Mouse (Mus musculus) left cerebral cortex, postnatal 25 days (tissue): ENCODE measurements at regions not wholly inside any gene's neighbourhood (a gene's known extent, or its start where the extent isn't known, plus 50 kb on each side); places are given as distances from the start of the nearest gene placed in this dataset.
A peak's percentile ranks its signal among the peaks of the same experiment; 100 is the strongest.

ENCODE experiments used
- DNase-seq, 2 experiments: peaks; one replicate each; pipeline ENCODE4 v3.0.0; 2022; ENCODE audit warnings: low spot score in 2 of 2, mixed read lengths in 1 of 2
- intact Hi-C: fragments of 180-260 bp; cut with DNase I; formaldehyde crosslinking; loops from one replicate; pipeline ENCODE4 v1.15.1; 2025

DNA sequence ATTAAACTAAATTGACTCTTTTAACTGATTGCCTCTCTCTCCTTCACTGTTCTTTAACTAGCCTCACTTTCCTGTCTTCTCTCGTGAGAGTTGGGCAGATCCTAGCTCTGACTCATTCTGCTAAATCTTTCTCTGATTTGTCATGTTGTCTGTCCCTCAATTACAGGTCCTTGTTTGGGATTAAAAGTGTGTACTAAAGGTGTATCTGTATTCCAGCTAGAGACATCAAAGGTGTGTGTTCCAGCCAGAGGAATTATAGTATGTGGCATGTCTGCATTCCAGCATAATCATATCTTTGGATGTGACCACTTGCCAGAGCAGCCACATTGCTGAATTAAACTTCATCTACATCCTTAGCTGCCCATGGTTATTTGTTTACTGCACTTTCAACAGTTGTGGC, 167.5 kb upstream of the Fam83b start:
- no peak for DNase-seq
- intact Hi-C loops, result no loop called here

DNA sequence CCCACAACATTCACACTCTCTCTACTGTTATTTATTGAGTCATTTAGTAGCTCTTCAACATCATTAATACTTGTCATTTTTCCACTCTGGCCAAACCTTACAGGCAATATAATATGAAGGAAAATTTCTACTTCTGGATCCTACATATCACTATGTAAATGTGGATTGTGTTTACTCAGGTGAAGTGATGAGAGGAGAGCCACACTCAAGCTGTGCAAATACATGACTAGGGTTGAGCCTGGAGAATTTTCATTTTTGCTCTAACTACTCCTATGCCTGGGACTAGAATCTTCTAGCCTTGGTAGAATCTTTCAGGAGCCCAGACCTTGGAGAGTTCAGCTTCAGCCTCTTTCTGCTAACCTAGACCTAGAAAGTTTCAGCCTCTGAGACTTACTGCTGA, 166.9 kb upstream of the Fam83b start:
- intact Hi-C loops, result no loop called here
- DNase-seq, result no peak

DNA sequence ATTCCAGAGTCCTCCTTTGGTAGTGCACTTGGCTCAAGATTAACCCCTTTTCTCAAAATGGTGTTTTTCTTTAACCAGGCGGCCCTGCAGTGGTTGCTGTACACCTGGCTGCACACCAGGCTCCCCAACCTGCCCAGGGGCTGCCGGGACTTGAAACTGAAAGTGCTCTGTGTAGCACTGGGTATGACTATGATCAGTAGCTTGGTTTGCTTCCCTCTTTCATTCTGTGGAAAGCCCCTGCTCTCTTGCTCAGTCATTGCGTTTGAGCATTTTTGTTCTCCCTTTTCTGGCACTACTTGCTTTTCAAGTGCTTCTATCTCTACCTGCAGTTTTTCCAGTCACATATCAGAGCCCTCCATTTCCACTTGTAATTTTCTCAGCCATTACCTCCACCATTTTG, 156.0 kb upstream of the Fam83b start:
- DNase-seq, result no peak
- intact Hi-C loops, result no loop called here

DNA sequence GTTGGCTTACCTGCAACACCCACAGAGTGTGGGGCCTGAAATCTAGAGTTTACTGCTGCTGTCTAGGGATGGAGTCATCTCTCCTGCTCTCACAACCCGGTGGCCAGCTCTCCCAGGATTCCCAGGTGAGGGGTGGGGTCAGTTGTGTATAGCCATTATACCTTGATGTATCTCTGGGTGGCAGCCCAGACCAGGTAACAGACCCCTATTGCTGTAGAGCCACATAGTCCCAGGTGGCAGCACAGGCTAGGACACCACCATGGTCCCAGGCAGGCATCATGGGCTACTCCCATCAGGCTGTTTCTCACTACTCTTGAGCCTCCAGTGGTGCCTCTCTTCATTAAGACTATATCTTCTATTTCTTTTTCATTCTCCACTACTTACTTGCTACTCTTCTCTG, 148.9 kb upstream of the Fam83b start:
- intact Hi-C loops, result no loop called here
- no peak for DNase-seq

DNA sequence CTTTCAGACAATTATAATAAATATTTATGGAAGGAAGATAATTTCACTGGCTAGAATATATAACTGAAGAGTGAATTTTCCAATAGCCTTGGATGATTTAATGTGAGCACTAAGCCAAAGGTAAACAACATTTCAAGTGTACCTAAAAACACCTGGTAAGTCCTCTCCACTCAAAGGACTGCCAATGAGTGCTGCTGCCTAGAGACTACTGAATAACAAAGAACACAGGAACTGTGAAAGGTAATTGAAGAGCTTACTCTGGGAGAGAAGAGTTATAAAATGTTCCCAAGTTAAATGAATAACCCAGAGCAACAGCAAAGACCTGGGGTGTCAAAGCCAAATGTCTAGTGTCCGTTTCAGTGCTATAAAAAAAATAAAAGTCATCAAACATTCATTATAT, 139.5 kb upstream of the Fam83b start:
- no peak for DNase-seq
- intact Hi-C loops, result no loop called here

DNA sequence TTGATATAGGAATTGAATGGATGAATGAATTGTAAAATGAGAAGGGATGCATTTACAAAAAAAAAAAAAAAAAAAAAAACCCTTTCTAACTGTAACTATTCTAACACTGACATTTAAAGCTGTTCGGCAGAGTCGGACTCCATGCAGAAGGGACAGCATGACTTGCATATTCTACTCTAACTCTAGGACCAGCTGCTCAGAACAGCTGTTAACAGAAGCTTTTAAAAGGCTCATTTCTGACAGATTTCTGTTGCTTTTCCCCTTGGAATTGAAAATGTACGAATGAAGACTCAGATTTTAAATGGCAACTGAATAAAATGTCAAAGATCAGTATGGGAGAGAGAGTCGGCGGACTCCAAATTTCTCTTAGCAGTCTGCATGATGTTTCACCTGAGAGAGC, 138.9 kb upstream of the Fam83b start:
- intact Hi-C loops, result no loop called here
- peak; percentile 21 to 28 for DNase-seq

DNA sequence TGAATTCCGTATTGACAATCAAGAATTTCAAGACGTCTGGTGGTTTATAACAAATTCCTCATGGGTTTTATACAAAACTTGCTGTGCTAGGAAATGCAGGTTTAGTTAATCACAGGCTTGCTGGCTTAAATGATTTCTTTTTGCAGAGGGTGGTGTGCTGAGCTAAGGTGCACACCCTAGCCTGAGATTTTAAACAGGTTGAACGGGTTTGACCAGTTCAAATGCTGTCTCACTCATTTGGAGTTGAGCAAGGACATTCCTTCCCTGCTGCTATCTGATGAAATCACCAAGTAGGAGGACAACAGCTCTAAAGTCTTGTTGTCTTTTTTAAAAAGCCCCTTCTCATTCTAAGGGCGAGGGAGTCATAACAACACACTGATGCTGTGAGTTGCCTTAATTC, 128.6 kb upstream of the Fam83b start:
- no peak for DNase-seq
- intact Hi-C loops, result no loop called here

DNA sequence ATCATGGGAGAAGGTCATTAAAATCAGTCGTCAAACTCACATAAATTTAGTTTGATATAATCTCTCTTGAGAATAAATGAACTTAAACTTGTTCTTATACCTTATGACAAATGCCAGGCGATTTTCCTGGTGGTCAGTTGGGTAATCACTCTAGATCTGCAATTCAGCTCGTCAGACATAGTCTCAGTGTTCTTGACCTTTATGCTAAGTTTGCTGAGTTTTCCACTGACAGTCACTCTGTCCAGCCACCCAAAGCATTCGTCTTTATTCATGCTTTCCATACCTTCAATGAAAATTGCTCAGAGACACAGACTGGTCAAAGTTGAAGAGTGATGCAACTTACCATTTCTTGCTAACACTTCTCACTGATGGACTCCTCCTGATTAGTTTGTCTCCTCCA, 126.1 kb upstream of the Fam83b start:
- DNase-seq, result no peak
- intact Hi-C loops, result no loop called here

DNA sequence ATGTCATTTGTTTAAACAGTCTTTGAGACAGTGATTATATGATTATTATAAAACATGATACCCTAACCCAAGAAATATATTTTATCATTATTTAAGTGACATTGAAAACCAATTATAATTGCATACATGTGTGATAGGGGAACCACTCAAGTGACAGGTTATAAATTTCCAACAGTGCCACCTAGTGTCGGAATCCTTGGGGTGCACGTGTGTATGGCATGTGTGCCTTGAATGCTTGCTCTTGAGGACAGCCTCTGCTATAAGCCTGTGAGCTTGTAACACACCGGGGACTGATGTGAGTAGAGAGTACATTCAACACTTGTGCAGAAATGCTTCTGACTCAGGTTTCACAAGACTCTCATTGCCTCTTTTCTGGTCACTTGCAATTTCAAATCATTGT, 93.9 kb upstream of the Fam83b start:
- intact Hi-C loops, result loop anchor here (2.0 to 10.0 kb wide), 3 partner anchors 272 to 724 kb away; no protein-coding TSS in a partner anchor
- DNase-seq, result peak; percentile 58 to 80

DNA sequence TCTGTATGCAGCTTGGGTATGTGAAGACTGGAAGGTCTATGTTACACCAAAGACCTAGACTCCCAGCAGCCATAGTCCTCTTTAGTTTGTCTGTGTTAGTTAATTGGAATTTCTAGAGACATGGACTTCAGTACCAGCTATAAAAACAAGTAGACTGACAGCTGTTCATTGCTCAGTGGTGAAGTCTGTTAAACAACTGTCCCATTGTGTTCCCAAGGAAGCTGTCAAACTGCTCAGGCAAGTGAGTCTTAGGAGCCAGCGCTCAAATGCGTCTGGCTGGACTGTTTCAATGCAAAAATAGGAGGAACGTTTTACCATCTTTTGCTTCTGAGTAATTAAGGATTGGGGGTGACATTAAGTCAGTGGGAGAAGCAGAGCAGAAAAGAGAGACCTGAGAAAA, 92.9 kb upstream of the Fam83b start:
- DNase-seq, result no peak
- intact Hi-C loops, result loop anchor here (2.0 to 10.0 kb wide), 3 partner anchors 271 to 725 kb away; no protein-coding TSS in a partner anchor

DNA sequence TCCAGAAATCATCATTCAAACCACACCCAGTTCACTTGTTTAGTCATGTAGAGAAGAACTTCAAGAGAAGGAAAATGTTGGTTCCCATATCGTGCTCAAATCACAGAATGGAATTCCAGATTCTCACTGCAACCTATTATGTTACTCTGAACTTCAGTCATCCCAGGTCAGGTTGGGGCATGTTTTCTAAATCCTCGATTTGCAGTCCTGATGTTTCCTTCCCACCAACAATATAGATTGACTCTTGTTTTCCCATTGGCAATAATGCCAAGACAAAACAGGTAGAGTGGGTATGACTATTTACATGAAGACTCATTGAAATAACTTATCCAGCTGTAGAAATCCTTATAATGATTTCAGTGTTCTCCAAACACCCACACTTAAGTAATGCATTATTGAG, 86.4 kb upstream of the Fam83b start:
- intact Hi-C loops, result no loop called here
- no peak for DNase-seq

DNA sequence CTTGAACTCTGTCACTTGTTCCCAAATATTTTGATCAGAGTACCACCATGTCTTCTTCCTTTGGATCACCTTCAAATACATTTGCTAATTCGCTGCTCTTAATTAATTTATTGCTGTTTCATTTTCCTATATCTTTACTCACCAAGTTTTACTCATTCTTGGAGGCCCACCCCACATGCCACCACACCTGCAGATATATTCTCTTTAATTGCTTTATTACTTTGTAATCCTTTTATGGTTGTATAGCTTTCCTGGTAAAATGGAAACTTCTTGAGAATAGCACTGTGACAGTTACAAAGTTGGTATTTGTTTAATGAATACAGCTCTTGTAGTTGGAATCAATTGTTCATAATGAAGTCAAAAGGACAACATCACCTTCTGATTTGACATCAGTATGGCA, 82.6 kb upstream of the Fam83b start:
- no peak for DNase-seq
- intact Hi-C loops, result no loop called here

DNA sequence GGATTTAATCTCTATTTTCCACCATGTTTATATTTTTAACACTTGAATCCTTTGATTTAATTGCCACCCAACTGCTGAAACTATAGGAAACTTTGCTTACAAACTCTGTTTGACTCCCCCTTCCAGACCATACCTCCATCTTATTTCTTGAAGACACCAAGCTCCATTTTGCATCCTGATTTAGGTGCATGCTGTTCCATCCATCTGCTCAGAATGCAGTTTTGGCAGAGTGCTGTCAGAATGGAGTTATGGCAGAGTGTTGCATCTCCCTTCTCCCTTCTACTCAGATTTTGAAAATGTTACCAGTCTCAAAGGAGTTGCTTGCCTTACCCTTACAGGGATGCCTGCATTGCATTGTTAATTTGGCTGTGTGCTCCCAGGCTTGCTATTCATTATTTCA, 79.5 kb upstream of the Fam83b start:
- DNase-seq, result no peak
- intact Hi-C loops, result no loop called here
